Mouse (Mus musculus) hindbrain, embryonic 14.5 days (tissue): Measurements from ENCODE around the gene Galnt6. TPM values are rescaled to one million over a fixed set of nuclear protein-coding genes. Genes with fewer than 3 reads are reported as not detected.

Experiments used
- ATAC-seq: fragments of 200-750 bp; cut with Nextera tagmentation; 2 replicates; pipeline ENCODE4 v1.8.0; 2017; ENCODE audit warnings: moderate number of reproducible peaks, mild to moderate bottlenecking, moderate TSS enrichment, moderate library complexity; ENCODE audit not compliant: low FRiP score
- DNase-seq: peaks from one replicate; pipeline ENCODE4 v3.0.0-alpha.2; 2015; ENCODE audit warnings: low spot score
- H3K27ac ChIP-seq: fragments of 300-500 bp; sonication (generic); 2 replicates; pipeline ENCODE4 v1.5.1; 2014; ENCODE audit warnings: mild to moderate bottlenecking, moderate library complexity
- H3K27me3 ChIP-seq: fragments of 300-500 bp; sonication (generic); 2 replicates; pipeline ENCODE4 v1.6.1; 2014; ENCODE audit warnings: mild to moderate bottlenecking, low read length, mixed read lengths; ENCODE audit not compliant: control insufficient read depth, insufficient read depth
- H3K36me3 ChIP-seq: fragments of 300-500 bp; sonication (generic); replicated peaks from 2 replicates; pipeline ENCODE4 v1.6.1; 2014; ENCODE audit not compliant: control insufficient read depth, insufficient read depth
- H3K4me1 ChIP-seq: fragments of 300-500 bp; sonication (generic); replicated peaks from 2 replicates; pipeline ENCODE4 v1.6.1; 2014; ENCODE audit warnings: antibody characterized with exemption, low read length, mixed read lengths; ENCODE audit not compliant: control insufficient read depth, insufficient read depth
- H3K4me2 ChIP-seq: fragments of 300-500 bp; sonication (generic); replicated peaks from 2 replicates; pipeline ENCODE4 v1.6.1; 2014; ENCODE audit warnings: mild to moderate bottlenecking, moderate library complexity
- H3K4me3 ChIP-seq: fragments of 300-500 bp; sonication (generic); replicated peaks from 2 replicates; pipeline ENCODE4 v1.5.1; 2014; ENCODE audit warnings: mild to moderate bottlenecking, low read length
- H3K9ac ChIP-seq: fragments of 300-500 bp; sonication (generic); 2 replicates; pipeline ENCODE4 v1.6.1; 2014
- H3K9me3 ChIP-seq: fragments of 300-500 bp; sonication (generic); 2 replicates; pipeline ENCODE4 v1.6.1; 2016; ENCODE audit warnings: low read length; ENCODE audit not compliant: control insufficient read depth
- WGBS: fragments of 180-500 bp; shearing (Covaris S2); extraction: QIAGEN DNeasy Blood & Tissue Kit; methylation state at CpG from one replicate; pipeline ENCODE4 v1.1.7; 2014; 5-methylcytosine and 5-hydroxymethylcytosine counted together
- polyA plus RNA-seq: library from polyadenylated mRNA; unstranded; fragments of >200 nt; fragmentation: Nextera tagmentation; extraction: Ambion mirVana; gene quantifications from 2 replicates; pipeline ENCODE4 v1.2.1, GENCODE M21; 2014

Galnt6 gene
- polyA plus RNA-seq, 1 experiment from 2014 or later, result 0.16 TPM

DNA sequence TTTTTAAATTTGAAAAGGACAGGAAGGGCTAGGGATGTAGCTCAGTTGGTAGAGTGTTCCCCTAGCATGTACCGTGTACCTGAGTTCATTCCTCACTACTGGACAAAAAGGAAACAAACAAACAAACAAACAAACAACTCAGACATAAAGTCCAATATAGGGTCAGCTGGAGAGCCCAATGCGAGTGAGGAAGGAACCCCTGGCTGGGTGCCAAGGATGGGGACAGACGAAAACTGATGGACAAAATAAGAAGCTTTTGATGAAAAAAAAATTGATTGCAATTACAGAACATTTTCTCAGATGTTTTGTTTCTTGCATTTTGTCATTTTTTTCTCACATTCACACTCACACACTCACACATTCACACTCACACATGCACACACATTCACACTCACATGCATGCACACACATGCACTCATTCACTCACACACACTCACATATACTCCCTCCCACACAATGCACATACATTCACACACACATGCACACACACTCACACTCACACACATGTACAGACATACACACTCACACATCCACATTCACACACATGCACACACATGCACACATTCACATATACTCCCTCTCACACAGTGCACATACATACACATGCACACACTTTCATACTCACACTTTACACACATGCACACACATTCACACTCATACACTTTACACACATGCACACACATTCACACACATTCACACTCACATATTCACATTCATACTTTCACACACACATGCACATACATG lies 26.9 kb upstream of the Galnt6 start:
- Histone ChIP-seq H3K36me3 (no peaks in the 10 kb centered on the region), H3K9me3 (no peaks in the 10 kb centered on the region), H3K4me2 (no peak overlapping the region), H3K4me3 (no peak overlapping the region), H3K4me1 (peaks cover 11% of the 10 kb centered on the region), H3K27ac (no peak overlapping the region), H3K27me3 (no peaks in the 10 kb centered on the region), H3K9ac (no peak overlapping the region)
- 70% methylated on average over 3 of the region's 3 CpGs for WGBS
- ATAC-seq, result no peak
- no peak for DNase-seq

DNA sequence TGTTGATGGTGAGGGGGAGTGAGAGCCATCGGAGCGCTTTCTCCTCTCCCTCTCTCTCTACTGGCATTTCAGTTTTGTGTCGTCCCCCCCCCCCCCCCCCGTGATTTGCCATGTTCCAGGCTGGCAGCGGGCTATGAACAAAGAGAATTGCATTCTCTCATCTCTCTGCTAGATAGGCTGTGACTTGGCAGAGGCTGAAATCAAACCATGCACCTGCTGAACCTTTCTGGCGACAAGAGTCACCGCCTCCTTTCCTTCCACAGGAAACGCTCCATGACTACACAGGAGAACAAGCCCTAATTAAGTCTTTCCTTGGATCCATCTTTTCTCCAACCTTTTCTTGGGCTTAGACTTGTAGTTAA lies 26.3 kb upstream of the Galnt6 start:
- DNase-seq (no peak), ATAC-seq (no peak)
- no peak overlapping the region for H3K4me3 ChIP-seq
- no peaks in the 10 kb centered on the region for H3K27me3 ChIP-seq
- no peaks in the 10 kb centered on the region for H3K9me3 ChIP-seq
- H3K4me1 ChIP-seq, result 0 out of 2 replicates have a peak, but pooled peaks cover 5% of the 10 kb centered on the region
- peak overlapping the region; percentile 19; the same call in 1 of the 2 replicates for H3K4me2 ChIP-seq
- no peaks in the 10 kb centered on the region for H3K36me3 ChIP-seq
- H3K27ac ChIP-seq, result no peak overlapping the region
- 47% methylated on average over 6 of the region's 8 CpGs for WGBS
- 0 out of 2 replicates have a peak overlapping the region, but pooled peaks have one; percentile 17 for H3K9ac ChIP-seq

DNA sequence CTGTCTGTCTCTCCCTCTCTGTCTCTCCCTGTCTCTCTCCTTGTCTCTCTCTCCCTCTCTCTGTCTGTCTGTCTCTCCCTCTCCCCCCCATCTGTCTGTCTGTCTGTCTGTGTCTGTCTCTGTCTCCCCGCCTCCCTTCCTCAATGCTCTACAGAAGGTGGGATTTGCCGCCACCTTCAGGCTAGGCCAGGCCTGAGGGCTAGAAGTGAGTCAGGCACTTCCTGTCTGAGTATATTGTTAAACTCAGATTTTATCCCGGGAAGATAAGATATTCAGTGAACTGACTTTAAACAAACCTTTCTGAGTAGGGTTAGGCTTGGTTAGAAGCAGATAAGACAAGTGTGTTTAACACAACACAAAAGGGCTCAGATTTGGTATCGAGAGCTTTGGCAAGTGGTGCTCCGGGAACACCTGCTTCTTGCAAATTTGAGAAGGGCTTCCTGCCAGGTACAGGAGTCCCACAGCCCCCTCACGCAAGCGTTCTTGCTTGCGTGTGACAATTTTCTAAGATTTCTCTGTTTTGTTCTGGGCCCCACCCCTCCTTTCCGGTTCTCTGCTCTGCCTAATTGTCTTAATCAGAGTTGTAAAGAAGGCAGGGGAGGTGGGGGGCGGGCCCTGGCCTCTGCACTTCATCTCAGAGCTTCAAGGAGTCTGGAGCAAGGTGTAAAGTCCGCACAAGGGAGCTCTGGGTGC lies 25.8 kb upstream of the Galnt6 start:
- H3K9ac ChIP-seq, result 0 out of 2 replicates have a peak overlapping the region, but pooled peaks have one; percentile 17
- H3K4me1 ChIP-seq, result 0 out of 2 replicates have a peak, but pooled peaks cover 5% of the 10 kb centered on the region
- no peak overlapping the region for H3K27ac ChIP-seq
- H3K4me3 ChIP-seq, result no peak overlapping the region
- DNase-seq, result peak; percentile 53
- no peaks in the 10 kb centered on the region for H3K36me3 ChIP-seq
- H3K9me3 ChIP-seq, result no peaks in the 10 kb centered on the region
- ATAC-seq, result no peak
- WGBS, result 19% methylated on average over 11 of the region's 11 CpGs
- H3K27me3 ChIP-seq, result no peaks in the 10 kb centered on the region
- H3K4me2 ChIP-seq, result peak overlapping the region; percentile 19; the same call in 1 of the 2 replicates

DNA sequence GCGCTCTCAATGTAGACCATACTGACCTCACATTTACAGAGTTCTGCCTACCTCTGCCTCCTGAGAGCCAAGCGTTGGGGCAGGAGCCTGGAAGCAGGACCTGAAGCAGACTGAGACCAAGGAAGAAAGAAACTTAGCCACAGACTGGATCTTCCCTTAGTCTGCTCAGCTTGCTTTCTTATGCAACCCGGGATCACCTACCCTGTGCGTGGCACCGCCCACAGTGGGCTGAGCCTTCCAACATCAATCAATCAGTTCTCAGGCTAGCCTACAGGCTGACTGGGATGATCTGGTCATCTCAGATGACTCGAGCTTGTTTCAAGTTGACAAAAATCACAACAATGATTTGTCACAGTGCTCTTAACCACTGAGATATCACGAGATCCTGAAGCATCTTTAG lies 24.9 kb upstream of the Galnt6 start:
- Histone ChIP-seq H3K27me3 (no peaks in the 10 kb centered on the region), H3K9me3 (no peaks in the 10 kb centered on the region), H3K4me3 (no peak overlapping the region), H3K9ac (no peak overlapping the region), H3K27ac (no peak overlapping the region), H3K36me3 (no peaks in the 10 kb centered on the region), H3K4me1 (0 out of 2 replicates have a peak, but pooled peaks cover 5% of the 10 kb centered on the region), H3K4me2 (no peak overlapping the region)
- no peak for DNase-seq
- no peak for ATAC-seq
- WGBS, result 43% methylated on average over 7 of the region's 7 CpGs

DNA sequence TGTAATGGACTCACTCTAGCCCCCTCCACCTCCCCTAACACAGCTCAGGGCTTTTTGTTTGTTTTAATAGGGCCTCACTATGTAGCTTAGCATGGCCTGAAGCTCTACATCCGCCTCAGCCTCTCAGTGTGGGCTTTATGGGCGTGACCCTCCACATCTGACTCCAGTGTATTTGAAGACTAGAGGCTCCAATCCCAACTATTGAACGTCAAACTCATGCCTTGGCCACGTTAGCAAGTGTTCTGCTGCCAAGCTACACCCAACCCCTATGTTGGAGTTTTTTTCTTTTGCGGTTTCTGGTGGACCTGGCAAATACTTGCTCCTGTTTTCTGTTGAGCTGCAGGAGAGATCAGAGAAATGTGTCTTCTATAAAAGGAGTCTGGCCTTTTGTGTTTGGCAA lies 23.9 kb upstream of the Galnt6 start:
- 66% methylated on average over 5 of the region's 5 CpGs for WGBS
- DNase-seq (no peak), ATAC-seq (no peak)
- Histone ChIP-seq H3K9ac (no peak overlapping the region), H3K27me3 (no peaks in the 10 kb centered on the region), H3K27ac (no peak overlapping the region), H3K36me3 (no peaks in the 10 kb centered on the region), H3K4me1 (0 out of 2 replicates have a peak, but pooled peaks cover 5% of the 10 kb centered on the region), H3K4me2 (no peak overlapping the region), H3K4me3 (no peak overlapping the region), H3K9me3 (no peaks in the 10 kb centered on the region)

DNA sequence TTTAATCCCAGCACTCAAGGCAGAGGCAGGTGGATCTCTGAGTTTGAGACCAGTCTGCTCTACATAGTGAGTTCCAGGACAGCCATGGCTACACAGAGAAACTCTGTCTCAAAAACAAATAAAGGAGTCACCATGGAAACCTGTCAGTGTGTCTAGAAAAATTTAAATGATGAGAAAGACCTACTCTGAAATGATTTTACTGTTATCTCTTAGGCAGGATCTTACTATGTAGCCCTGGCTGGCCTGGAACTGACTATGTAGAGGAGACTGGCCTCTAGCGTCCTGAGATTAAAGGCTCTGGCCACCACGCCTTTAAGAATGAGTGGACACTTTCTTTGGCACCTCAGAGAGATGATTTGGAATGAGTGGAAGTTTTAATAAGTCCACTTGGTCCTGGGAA lies 23.3 kb upstream of the Galnt6 start:
- H3K27ac ChIP-seq, result no peak overlapping the region
- H3K4me1 ChIP-seq, result 0 out of 2 replicates have a peak, but pooled peaks cover 10% of the 10 kb centered on the region
- H3K36me3 ChIP-seq, result no peaks in the 10 kb centered on the region
- DNase-seq (no peak), ATAC-seq (no peak)
- no peak overlapping the region for H3K4me2 ChIP-seq
- H3K27me3 ChIP-seq, result no peaks in the 10 kb centered on the region
- WGBS, result 87% methylated on average over 2 of the region's 2 CpGs
- H3K4me3 ChIP-seq, result no peak overlapping the region
- no peak overlapping the region for H3K9ac ChIP-seq
- no peaks in the 10 kb centered on the region for H3K9me3 ChIP-seq

DNA sequence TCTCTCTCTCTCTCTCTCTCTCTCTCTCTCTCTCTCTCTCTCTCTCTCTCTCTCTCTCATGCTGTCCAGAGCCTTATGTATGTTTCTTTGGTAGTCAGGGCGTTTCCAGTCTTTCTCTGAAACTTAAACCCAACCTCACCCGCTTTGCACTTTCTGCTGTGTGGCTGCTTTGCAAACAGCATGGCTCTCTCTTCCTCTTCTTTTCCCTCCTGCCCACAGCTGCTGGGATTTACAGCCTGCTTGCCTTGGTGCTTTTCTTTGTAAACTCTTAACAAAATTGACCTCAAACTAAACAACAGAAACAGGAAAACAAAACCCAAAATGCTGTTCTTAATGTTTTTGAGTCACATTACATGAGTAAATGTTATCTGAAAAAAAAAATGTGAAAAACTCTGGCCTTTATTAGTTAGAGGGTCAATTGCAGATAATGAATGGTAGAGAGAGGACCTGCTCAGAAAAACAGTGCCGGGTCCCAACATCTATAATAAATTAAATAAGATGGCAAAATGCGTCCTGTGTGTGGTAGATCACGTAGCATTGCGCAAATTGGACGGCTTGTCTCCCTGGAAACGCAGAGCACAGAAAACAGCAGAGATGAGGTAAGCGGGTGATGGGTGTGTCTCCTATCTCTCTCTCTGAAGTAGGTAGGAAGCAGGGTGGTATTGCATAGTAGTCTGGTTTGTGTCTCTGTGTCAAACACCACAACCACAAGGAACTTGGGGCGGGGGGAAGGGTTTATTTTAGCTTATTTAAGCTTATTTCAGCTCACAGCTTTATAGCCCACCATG lies 20.8 kb upstream of the Galnt6 start:
- Histone ChIP-seq H3K9ac (no peak overlapping the region), H3K4me3 (no peak overlapping the region), H3K9me3 (no peaks in the 10 kb centered on the region), H3K27ac (no peak overlapping the region), H3K4me1 (0 out of 2 replicates have a peak, but pooled peaks cover 11% of the 10 kb centered on the region), H3K4me2 (no peak overlapping the region), H3K36me3 (no peaks in the 10 kb centered on the region), H3K27me3 (no peaks in the 10 kb centered on the region)
- DNase-seq (no peak), ATAC-seq (no peak)
- 78% methylated on average over 10 of the region's 10 CpGs for WGBS

DNA sequence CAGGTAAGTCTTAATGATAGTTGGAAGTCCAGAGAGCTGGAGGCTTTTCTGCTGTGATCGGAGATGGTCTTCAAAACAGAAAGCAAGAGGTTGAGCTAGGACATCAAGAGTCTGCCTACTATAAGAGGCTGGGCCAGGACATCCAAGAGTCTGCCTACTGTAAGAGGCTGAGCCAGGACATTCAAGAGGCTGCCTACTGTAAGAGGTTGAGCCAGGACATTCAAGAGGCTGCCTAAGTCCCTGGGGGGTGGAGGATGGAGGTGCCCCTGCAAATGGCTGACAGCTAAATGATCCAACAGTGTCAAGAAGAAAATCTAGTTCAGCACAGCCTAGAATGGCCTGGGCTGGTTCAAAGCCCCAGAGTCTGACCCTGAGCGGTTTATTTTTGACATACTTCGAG lies 19.4 kb upstream of the Galnt6 start:
- Histone ChIP-seq H3K27me3 (no peaks in the 10 kb centered on the region), H3K9me3 (no peaks in the 10 kb centered on the region), H3K4me2 (no peak overlapping the region), H3K36me3 (no peaks in the 10 kb centered on the region), H3K27ac (no peak overlapping the region), H3K9ac (no peak overlapping the region), H3K4me3 (no peak overlapping the region), H3K4me1 (0 out of 2 replicates have a peak, but pooled peaks cover 11% of the 10 kb centered on the region)
- no peak for ATAC-seq
- WGBS, result 88% methylated on average over 3 of the region's 3 CpGs
- no peak for DNase-seq
